In the genomic region with DNA sequence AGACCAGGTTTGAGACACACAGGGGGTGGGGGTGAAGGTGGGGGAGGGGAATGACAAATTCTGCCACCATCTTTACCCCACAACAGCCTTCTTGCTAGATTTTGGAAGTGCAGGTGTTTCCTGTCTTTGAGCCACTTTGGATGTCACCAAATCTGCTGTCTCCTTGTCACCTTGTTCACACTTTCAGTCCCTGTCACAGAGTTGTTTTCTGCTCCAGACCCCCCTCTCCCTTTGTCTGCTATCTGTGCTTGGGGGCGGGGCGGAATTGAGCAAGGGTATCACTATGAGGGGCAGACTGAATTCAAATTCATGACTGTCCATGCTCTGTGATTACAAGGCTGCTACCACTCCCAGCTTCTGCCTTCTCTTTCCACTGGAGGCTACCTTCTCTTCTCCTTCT, we compare ENCODE assay signal across 27 mouse cellular contexts. TPM values are rescaled to one million over a fixed set of nuclear protein-coding genes. Genes with fewer than 3 reads are reported as not detected.
DNase-seq lines count a peak whose midpoint lies in the region; ATAC-seq and TF ChIP-seq lines count a peak whose summit lies in the region.
"Had no signal": no experiment of that assay in that cellular context is flagged by ENCODE, and none has a peak within 500 bp of the region (broad histone marks: within the 10 kb centered on the region; RNA-seq: fewer than 3 reads in every experiment).

No protein-coding gene starts in this region.

- H3K36me3 ChIP-seq in limb, embryonic 11.5 days (ENCODE audit: control insufficient read depth, insufficient read depth, low read length), result no peaks in the 10 kb centered on the region
- H3K36me3 ChIP-seq in limb, embryonic 10.5 days, result no peaks in the 10 kb centered on the region
- H3K36me3 ChIP-seq in kidney, adult 2 months (ENCODE audit: control insufficient read depth, insufficient read depth, low read length), result no peaks in the 10 kb centered on the region
- no peaks in the 10 kb centered on the region for H3K36me3 ChIP-seq in forebrain, embryonic 13.5 days (ENCODE audit: poor library complexity, severe bottlenecking)
- H3K36me3 ChIP-seq: embryonic facial prominence, embryonic 10.5 days; embryonic facial prominence, embryonic 13.5 days; forebrain, embryonic 12.5 days; hindbrain, embryonic 10.5 days; hindbrain, embryonic 13.5 days had no signal

- no peak overlapping the region for H3K27ac ChIP-seq in limb, embryonic 11.5 days (replicated peaks; ENCODE audit: low read depth, low read length)
- no peak overlapping the region for H3K27ac ChIP-seq in limb, embryonic 10.5 days
- no peak overlapping the region for H3K27ac ChIP-seq in kidney, adult 2 months (ENCODE audit: insufficient read depth, low read depth, low read length)
- H3K27ac ChIP-seq in forebrain, embryonic 13.5 days, result no peak overlapping the region
- H3K27ac ChIP-seq: embryonic facial prominence, embryonic 10.5 days; embryonic facial prominence, embryonic 13.5 days; forebrain, embryonic 12.5 days; gastrocnemius, adult 2 months; hindbrain, embryonic 10.5 days; hindbrain, embryonic 13.5 days had no signal

- DNase-seq in limb, embryonic 11.5 days (ENCODE audit: low spot score), result no peak
- DNase-seq in limb, embryonic 10.5 days (ENCODE audit: low spot score), result no peak
- peak; percentile 79 for DNase-seq in thymus, postnatal 0 days (ENCODE audit: low spot score)
- DNase-seq in thymus, postnatal 25 days, result peak; percentile 51
- no peak for DNase-seq in kidney, adult 2 months
- DNase-seq: adrenal gland, adult 8-10 months; adrenal gland, postnatal 25 days; cerebellum, adult 11-12 months; cerebellum, adult 8-10 months; cerebellum, postnatal 10 days; cerebellum, postnatal 36 days; embryo, embryonic 11 days; gastrocnemius, adult 2 months; gastrocnemius, postnatal 14 days; heart, adult 18-20 months had no signal

- no peak for TF ChIP-seq CTCF in kidney, adult 2 months (conservative IDR thresholded peaks at IDR 0.05; ENCODE audit: insufficient read depth, insufficient read length, low read depth, low read length)

- H3K9ac ChIP-seq in limb, embryonic 11.5 days (ENCODE audit: low read length), result no peak overlapping the region
- no peak overlapping the region for H3K9ac ChIP-seq in forebrain, embryonic 13.5 days
- H3K9ac ChIP-seq: embryonic facial prominence, embryonic 13.5 days; forebrain, embryonic 12.5 days; hindbrain, embryonic 13.5 days had no signal

- no peaks in the 10 kb centered on the region for H3K27me3 ChIP-seq in limb, embryonic 11.5 days (ENCODE audit: control insufficient read depth, insufficient read depth, low read length)
- no peaks in the 10 kb centered on the region; the same call in 1 of the 2 replicates for H3K27me3 ChIP-seq in limb, embryonic 10.5 days (ENCODE audit: low read depth, poor library complexity, severe bottlenecking)
- H3K27me3 ChIP-seq in kidney, adult 2 months (replicated peaks; ENCODE audit: control insufficient read depth, insufficient read depth, low read length), result no peaks in the 10 kb centered on the region
- no peaks in the 10 kb centered on the region for H3K27me3 ChIP-seq in forebrain, embryonic 13.5 days
- H3K27me3 ChIP-seq: embryonic facial prominence, embryonic 13.5 days; hindbrain, embryonic 13.5 days had no signal

- H3K4me3 ChIP-seq in limb, embryonic 11.5 days (ENCODE audit: low read depth, low read length), result no peak overlapping the region
- no peak overlapping the region for H3K4me3 ChIP-seq in limb, embryonic 10.5 days
- H3K4me3 ChIP-seq in kidney, adult 2 months (ENCODE audit: insufficient read depth, low read depth, low read length), result no peak overlapping the region
- H3K4me3 ChIP-seq in forebrain, embryonic 13.5 days, result no peak overlapping the region
- H3K4me3 ChIP-seq: embryonic facial prominence, embryonic 10.5 days; embryonic facial prominence, embryonic 13.5 days; erythroblast, embryonic 14.5 days; forebrain, embryonic 12.5 days; gastrocnemius, adult 2 months; hindbrain, embryonic 10.5 days; hindbrain, embryonic 13.5 days had no signal

- TF ChIP-seq POLR2A in kidney, adult 2 months (IDR thresholded peaks at IDR 0.05; ENCODE audit: low read depth, low read length), result no peak

- 0 out of 2 replicates have a peak, but pooled peaks have one; percentile 17 for ATAC-seq in limb, embryonic 11.5 days (ENCODE audit: insufficient number of reproducible peaks, low FRiP score, low TSS enrichment, low read depth)
- no peak for ATAC-seq in forebrain, embryonic 13.5 days
- ATAC-seq: activated CD4-positive, CD25-positive, alpha-beta regulatory T cell, adult 4 months; CD4-positive, CD25-positive, alpha-beta regulatory T cell, adult 4 months; forebrain, embryonic 16.5 days; hindbrain, embryonic 16.5 days had no signal

- 92% methylated on average over 2 of the region's 2 CpGs for WGBS in limb, embryonic 11.5 days
- 94% methylated on average over 2 of the region's 2 CpGs for WGBS in limb, embryonic 10.5 days
- WGBS in kidney, adult 2 months, result 91% methylated on average over 2 of the region's 2 CpGs
- WGBS in forebrain, embryonic 13.5 days, result 92% methylated on average over 2 of the region's 2 CpGs

- H3K4me2 ChIP-seq in limb, embryonic 11.5 days (ENCODE audit: low read depth, severe bottlenecking), result no peak overlapping the region
- no peak overlapping the region for H3K4me2 ChIP-seq in forebrain, embryonic 13.5 days
- H3K4me2 ChIP-seq: embryonic facial prominence, embryonic 13.5 days; forebrain, embryonic 12.5 days; heart, embryonic 11.5 days; hindbrain, embryonic 13.5 days had no signal

- no peaks in the 10 kb centered on the region for H3K4me1 ChIP-seq in limb, embryonic 11.5 days (ENCODE audit: control insufficient read depth, insufficient read depth, low read length)
- H3K4me1 ChIP-seq in limb, embryonic 10.5 days, result no peaks in the 10 kb centered on the region
- H3K4me1 ChIP-seq in kidney, adult 2 months (ENCODE audit: control insufficient read depth, insufficient read depth, low read length), result no peaks in the 10 kb centered on the region
- H3K4me1 ChIP-seq in forebrain, embryonic 13.5 days, result no peaks in the 10 kb centered on the region
- H3K4me1 ChIP-seq: hindbrain, embryonic 13.5 days had no signal

- no peaks in the 10 kb centered on the region for H3K9me3 ChIP-seq in limb, embryonic 11.5 days (ENCODE audit: control insufficient read depth, low read length)
- no peaks in the 10 kb centered on the region for H3K9me3 ChIP-seq in limb, embryonic 10.5 days (replicated peaks)
- no peaks in the 10 kb centered on the region for H3K9me3 ChIP-seq in forebrain, embryonic 13.5 days (replicated peaks)
- H3K9me3 ChIP-seq: embryonic facial prominence, embryonic 10.5 days; embryonic facial prominence, embryonic 13.5 days; forebrain, embryonic 12.5 days; hindbrain, embryonic 10.5 days; hindbrain, embryonic 13.5 days had no signal

RNA-seq across cellular contexts. Expression of gene Bach1, which starts 6.2 kb away (rescaled TPM):
- 15.9 and 18.4 TPM in 2 replicates for polyA plus RNA-seq in limb, embryonic 11.5 days (2014; fragmentation: Nextera tagmentation; extraction: Ambion mirVana)
- 12.5 and 15.4 TPM in 2 replicates for polyA plus RNA-seq in limb, embryonic 10.5 days (2016; fragmentation: Nextera tagmentation; extraction: Ambion mirVana)
- 24.1 and 26.0 TPM in 2 replicates for polyA plus RNA-seq in thymus, postnatal 0 days (2015; fragmentation: Nextera tagmentation; extraction: Ambion mirVana)
- 8.6 and 9.7 TPM in 2 replicates for polyA plus RNA-seq in kidney, adult 2 months (2012; rRNA removed)
- 20.7 and 22.5 TPM in 2 replicates for polyA plus RNA-seq in forebrain, embryonic 13.5 days (2015; fragmentation: Nextera tagmentation; extraction: Ambion mirVana)

Comparison
In these comparisons a context has a peak if more than half of its experiments do, and no peak if none do; other contexts are left out.
1. DNase-seq: peak in thymus, postnatal 0 days (single experiment) and thymus, postnatal 25 days (single experiment); none in limb, embryonic 11.5 days (single experiment), limb, embryonic 10.5 days (single experiment) and kidney, adult 2 months (single experiment).